Mouse (Mus musculus): ENCODE measurements around the gene Kcnip4. TPM values are rescaled to one million over a fixed set of nuclear protein-coding genes. Genes with fewer than 3 reads are reported as not detected.

Gene Kcnip4
- total RNA-seq, 2 experiments from 2014 or later, result 0.14 TPM; not detected in 1

- intact Hi-C loops (cut with DNase I), result no loop called here
- DNase-seq, result no peak
- Histone ChIP-seq H3K4me3 (no peak overlapping the region), H3K27ac (no peak overlapping the region)
- TF ChIP-seq CTCF (IDR thresholded peaks at IDR 0.05), result no peak
Measured at GRCm38 (mm10) chr5:49094945-49095344, 429.8 kb downstream of the Kcnip4 start.

- intact Hi-C loops (cut with DNase I), result no loop called here
- H3K27ac ChIP-seq, result no peak overlapping the region
- DNase-seq, result no peak
- no peak for TF ChIP-seq CTCF (IDR thresholded peaks at IDR 0.05)
- no peak overlapping the region for H3K4me3 ChIP-seq
Measured at GRCm38 (mm10) chr5:49094306-49094705, 430.4 kb downstream of the Kcnip4 start.

GRCm38 (mm10) chr5:49090122-49090680 lies 434.5 kb downstream of the Kcnip4 start:
- DNase-seq, result peak; percentile 62
- Histone ChIP-seq H3K27ac (no peak overlapping the region), H3K4me3 (no peak overlapping the region)
- TF ChIP-seq CTCF (IDR thresholded peaks at IDR 0.05), result peak; percentile 84
- intact Hi-C loops (cut with DNase I), result loop anchor here (2.0 kb wide), 1 partner anchor 261 kb away; no protein-coding TSS in a partner anchor

- DNase-seq, result no peak
- H3K4me3 ChIP-seq, result no peak overlapping the region
- intact Hi-C loops (cut with DNase I), result no loop called here
- peak; percentile 13; the same call in 1 of the 2 replicates for TF ChIP-seq CTCF (IDR thresholded peaks at IDR 0.05)
- H3K27ac ChIP-seq, result no peak overlapping the region
Measured at GRCm38 (mm10) chr5:49065646-49066045, 459.1 kb downstream of the Kcnip4 start.

GRCm38 (mm10) chr5:49058926-49059325 lies 465.8 kb downstream of the Kcnip4 start:
- Histone ChIP-seq H3K27ac (no peak overlapping the region), H3K4me3 (no peak overlapping the region)
- intact Hi-C loops (cut with DNase I), result no loop called here
- no peak for TF ChIP-seq CTCF (IDR thresholded peaks at IDR 0.05)
- no peak for DNase-seq

- intact Hi-C loops (cut with DNase I), result no loop called here
- DNase-seq, result no peak
- Histone ChIP-seq H3K4me3 (no peak overlapping the region), H3K27ac (no peak overlapping the region)
- no peak for TF ChIP-seq CTCF (IDR thresholded peaks at IDR 0.05)
Measured at GRCm38 (mm10) chr5:49057636-49058340, 466.9 kb downstream of the Kcnip4 start.

- no peak for TF ChIP-seq CTCF (IDR thresholded peaks at IDR 0.05)
- Histone ChIP-seq H3K27ac (no peak overlapping the region), H3K4me3 (no peak overlapping the region)
- DNase-seq, result no peak
- intact Hi-C loops (cut with DNase I), result no loop called here
Measured at GRCm38 (mm10) chr5:49047960-49048359, 476.7 kb downstream of the Kcnip4 start.

GRCm38 (mm10) chr5:49041259-49041845 lies 483.4 kb downstream of the Kcnip4 start:
- TF ChIP-seq CTCF (IDR thresholded peaks at IDR 0.05), result no peak
- Histone ChIP-seq H3K27ac (no peak overlapping the region), H3K4me3 (no peak overlapping the region)
- intact Hi-C loops (cut with DNase I), result no loop called here
- DNase-seq, result no peak

- Histone ChIP-seq H3K27ac (no peak overlapping the region), H3K4me3 (no peak overlapping the region)
- intact Hi-C loops (cut with DNase I), result no loop called here
- DNase-seq, result no peak
- TF ChIP-seq CTCF (IDR thresholded peaks at IDR 0.05), result no peak
Measured at GRCm38 (mm10) chr5:48997359-48997758, 527.3 kb downstream of the Kcnip4 start.

GRCm38 (mm10) chr5:48989145-48989659 lies 535.5 kb downstream of the Kcnip4 start:
- no peak for DNase-seq
- intact Hi-C loops (cut with DNase I), result no loop called here
- Histone ChIP-seq H3K27ac (no peak overlapping the region), H3K4me3 (no peak overlapping the region)
- TF ChIP-seq CTCF (IDR thresholded peaks at IDR 0.05), result no peak

- no peak overlapping the region for H3K27ac ChIP-seq
- intact Hi-C loops (cut with DNase I), result no loop called here
- no peak for DNase-seq
- H3K4me3 ChIP-seq, result no peak overlapping the region
- no peak for TF ChIP-seq CTCF (IDR thresholded peaks at IDR 0.05)
Measured at GRCm38 (mm10) chr5:48942378-48943088, 582.2 kb downstream of the Kcnip4 start.

- H3K4me3 ChIP-seq, result no peak overlapping the region
- no peak for TF ChIP-seq CTCF (IDR thresholded peaks at IDR 0.05)
- DNase-seq, result no peak
- H3K27ac ChIP-seq, result no peak overlapping the region
- intact Hi-C loops (cut with DNase I), result no loop called here
Measured at GRCm38 (mm10) chr5:48931881-48932280, 592.8 kb downstream of the Kcnip4 start.

GRCm38 (mm10) chr5:48890216-48890615 lies 634.5 kb downstream of the Kcnip4 start:
- intact Hi-C loops (cut with DNase I), result no loop called here
- Histone ChIP-seq H3K4me3 (no peak overlapping the region), H3K27ac (no peak overlapping the region)
- DNase-seq, result no peak
- no peak for TF ChIP-seq CTCF (IDR thresholded peaks at IDR 0.05)
